Mouse (Mus musculus) right cerebral cortex, adult 2 months (tissue): ENCODE measurements at regions not wholly inside any gene's neighbourhood (a gene's known extent, or its start where the extent isn't known, plus 50 kb on each side); places are given as distances from the start of the nearest gene placed in this dataset.

Experiments used
- DNase-seq, 2 experiments: peaks; one replicate each; pipeline ENCODE4 v3.0.0; 2021 to 2022; ENCODE audit warnings: low spot score in 2 of 2

- DNase-seq, result peak in 1 of 2 experiments; percentile 16
Measured at GRCm38 (mm10) chr8:8274987-8275386, 386.1 kb downstream of the Efnb2 start.

GRCm38 (mm10) chr8:8274211-8274641 is 386.8 kb downstream of the Efnb2 start:
- peak; percentile 4 to 10 for DNase-seq

GRCm38 (mm10) chr8:8258855-8259254 is 402.2 kb downstream of the Efnb2 start:
- DNase-seq, result no peak

GRCm38 (mm10) chr8:8258231-8258638 is 402.8 kb downstream of the Efnb2 start:
- no peak for DNase-seq

GRCm38 (mm10) chr8:8256327-8256726 is 404.7 kb downstream of the Efnb2 start:
- no peak for DNase-seq

- no peak for DNase-seq
Measured at GRCm38 (mm10) chr8:8254446-8254845, 406.6 kb downstream of the Efnb2 start.

GRCm38 (mm10) chr8:8244599-8244998 is 416.4 kb downstream of the Efnb2 start:
- DNase-seq, result no peak

- DNase-seq, result no peak
Measured at GRCm38 (mm10) chr8:8241755-8242501, 419.1 kb downstream of the Efnb2 start.

GRCm38 (mm10) chr8:8241051-8241688 is 419.9 kb downstream of the Efnb2 start:
- DNase-seq, result no peak

GRCm38 (mm10) chr8:8239489-8239888 is 421.6 kb downstream of the Efnb2 start:
- DNase-seq, result no peak

- DNase-seq, result no peak
Measured at GRCm38 (mm10) chr8:8238051-8238450, 423.0 kb downstream of the Efnb2 start.

- DNase-seq, result peak; percentile 44 to 48
Measured at GRCm38 (mm10) chr8:8233616-8234015, 427.4 kb downstream of the Efnb2 start.

- peak; percentile 6 to 19 for DNase-seq
Measured at GRCm38 (mm10) chr8:8233156-8233555, 427.9 kb downstream of the Efnb2 start.

GRCm38 (mm10) chr8:8231996-8232632 is 428.9 kb downstream of the Efnb2 start:
- no peak for DNase-seq

GRCm38 (mm10) chr8:8231308-8231985 is 429.6 kb downstream of the Efnb2 start:
- no peak for DNase-seq

- no peak for DNase-seq
Measured at GRCm38 (mm10) chr8:8225994-8226393, 435.0 kb downstream of the Efnb2 start.

- DNase-seq, result no peak
Measured at GRCm38 (mm10) chr8:8225175-8225830, 435.7 kb downstream of the Efnb2 start.

- DNase-seq, result no peak
Measured at GRCm38 (mm10) chr8:8220395-8221031, 440.5 kb downstream of the Efnb2 start.

- DNase-seq, result no peak
Measured at GRCm38 (mm10) chr8:8219701-8220394, 441.2 kb downstream of the Efnb2 start.

- DNase-seq, result no peak
Measured at GRCm38 (mm10) chr8:8193036-8193435, 468.0 kb downstream of the Efnb2 start.

- no peak for DNase-seq
Measured at GRCm38 (mm10) chr8:8186046-8186445, 475.0 kb downstream of the Efnb2 start.
